Mouse (Mus musculus) olfactory bulb, adult 2 months (tissue): ENCODE results near the gene Kif13a. TPM values are rescaled to one million over a fixed set of nuclear protein-coding genes. Genes with fewer than 3 reads are reported as not detected.

Source experiments
- H3K27ac ChIP-seq: fragments of 200-500 bp; 2 replicates; pipeline ENCODE4 v1.5.1; 2012; ENCODE audit warnings: low read depth, low read length; ENCODE audit not compliant: insufficient read depth
- H3K4me1 ChIP-seq: fragments of 200-500 bp; 2 replicates; pipeline ENCODE4 v1.6.1; 2012; ENCODE audit warnings: low read length; ENCODE audit not compliant: control insufficient read depth, insufficient read depth
- H3K4me3 ChIP-seq: fragments of 200-500 bp; 2 replicates; pipeline ENCODE4 v1.5.1; 2012; ENCODE audit warnings: mild to moderate bottlenecking, low read depth, low read length, moderate library complexity; ENCODE audit not compliant: insufficient read depth
- CTCF ChIP-seq: fragments of 200-500 bp; IDR thresholded peaks from 2 replicates; pipeline ENCODE4 v1.5.1; 2012; ENCODE audit warnings: low read depth, mild to moderate bottlenecking, low read length, moderate library complexity; ENCODE audit not compliant: insufficient read depth
- POLR2A ChIP-seq: fragments of 200-500 bp; IDR thresholded peaks from 2 replicates; pipeline ENCODE4 v1.6.1; 2012; ENCODE audit warnings: mild to moderate bottlenecking, low read depth, low read length, moderate library complexity; ENCODE audit not compliant: insufficient read depth
- WGBS: fragments of 180-500 bp; shearing (Covaris S2); methylation state at CpG from one replicate; pipeline ENCODE4 v1.1.7; 2018; 5-methylcytosine and 5-hydroxymethylcytosine counted together
- polyA plus RNA-seq: library from polyadenylated mRNA; stranded (reverse); fragments of >200 nt; gene quantifications from 2 replicates; pipeline ENCODE4 v1.2.4, GENCODE M21; 2012; ENCODE audit warnings: low replicate concordance; ENCODE audit not compliant: missing spikeins, insufficient read depth, insufficient read length

Gene Kif13a
- polyA plus RNA-seq, 1 experiment = not detected

GRCm38 (mm10) chr13:46858143-46858834, 71.4 kb downstream of the Kif13a start:
- H3K4me1 ChIP-seq = no peaks in the 10 kb centered on the region
- WGBS = 97% methylated on average over 8 of the region's 8 CpGs
- no peak overlapping the region for H3K27ac ChIP-seq
- no peak for TF ChIP-seq POLR2A
- no peak for TF ChIP-seq CTCF
- no peak overlapping the region for H3K4me3 ChIP-seq

- no peak for TF ChIP-seq POLR2A
- no peak for TF ChIP-seq CTCF
- Histone ChIP-seq H3K27ac (no peak overlapping the region), H3K4me3 (no peak overlapping the region), H3K4me1 (no peaks in the 10 kb centered on the region)
- WGBS = 89% methylated on average over 5 of the region's 5 CpGs
These were observed 75.2 kb downstream of the Kif13a start for GRCm38 (mm10) chr13:46854456-46854855.

- no peak for TF ChIP-seq CTCF
- TF ChIP-seq POLR2A = no peak
- H3K4me1 ChIP-seq = no peaks in the 10 kb centered on the region
- 98% methylated on average over 4 of the region's 4 CpGs for WGBS
- no peak overlapping the region for H3K27ac ChIP-seq
- H3K4me3 ChIP-seq = no peak overlapping the region
These were observed 77.2 kb downstream of the Kif13a start for GRCm38 (mm10) chr13:46852470-46852869.

GRCm38 (mm10) chr13:46845456-46845855, 84.2 kb downstream of the Kif13a start:
- no peak for TF ChIP-seq POLR2A
- no peak for TF ChIP-seq CTCF
- 89% methylated on average over 9 of the region's 9 CpGs for WGBS
- H3K27ac ChIP-seq = no peak overlapping the region
- H3K4me1 ChIP-seq = peaks cover 6% of the 10 kb centered on the region
- no peak overlapping the region for H3K4me3 ChIP-seq

- Histone ChIP-seq H3K4me3 (no peak overlapping the region), H3K27ac (no peak overlapping the region), H3K4me1 (peaks cover 6% of the 10 kb centered on the region)
- WGBS = 94% methylated on average over 12 of the region's 12 CpGs
- TF ChIP-seq CTCF (no peak), POLR2A (no peak)
These were observed 85.0 kb downstream of the Kif13a start for GRCm38 (mm10) chr13:46844561-46845235.

- 90% methylated on average over 3 of the region's 3 CpGs for WGBS
- peaks cover 6% of the 10 kb centered on the region for H3K4me1 ChIP-seq
- TF ChIP-seq POLR2A (no peak), CTCF (no peak)
- H3K27ac ChIP-seq = no peak overlapping the region
- no peak overlapping the region for H3K4me3 ChIP-seq
These were observed 86.0 kb downstream of the Kif13a start for GRCm38 (mm10) chr13:46843646-46844045.

- TF ChIP-seq POLR2A = no peak
- no peak for TF ChIP-seq CTCF
- Histone ChIP-seq H3K4me3 (no peak overlapping the region), H3K27ac (no peak overlapping the region), H3K4me1 (peaks cover 6% of the 10 kb centered on the region)
- WGBS = 56% methylated on average over 8 of the region's 8 CpGs
These were observed 87.5 kb downstream of the Kif13a start for GRCm38 (mm10) chr13:46842185-46842584.

- WGBS = 84% methylated on average over 3 of the region's 3 CpGs
- no peak for TF ChIP-seq CTCF
- Histone ChIP-seq H3K27ac (no peak overlapping the region), H3K4me1 (peaks cover 6% of the 10 kb centered on the region), H3K4me3 (no peak overlapping the region)
These were observed 88.0 kb downstream of the Kif13a start for GRCm38 (mm10) chr13:46841668-46842067.

- H3K4me3 ChIP-seq = no peak overlapping the region
- TF ChIP-seq CTCF (no peak), POLR2A (no peak)
- H3K4me1 ChIP-seq = peaks cover 6% of the 10 kb centered on the region
- no peak overlapping the region for H3K27ac ChIP-seq
- 83% methylated on average over 13 of the region's 13 CpGs for WGBS
These were observed 89.0 kb downstream of the Kif13a start for GRCm38 (mm10) chr13:46840676-46841075.

- Histone ChIP-seq H3K4me1 (peaks cover 6% of the 10 kb centered on the region), H3K4me3 (no peak overlapping the region), H3K27ac (no peak overlapping the region)
- 97% methylated on average over 3 of the region's 3 CpGs for WGBS
- TF ChIP-seq CTCF = no peak
- no peak for TF ChIP-seq POLR2A
These were observed 90.4 kb downstream of the Kif13a start for GRCm38 (mm10) chr13:46839236-46839635.
